Mouse (Mus musculus) gastrocnemius, postnatal 10 days (tissue): ENCODE results near the gene Gnmt. TPM values are rescaled to one million over a fixed set of nuclear protein-coding genes. Genes with fewer than 3 reads are reported as not detected.
"Not testable (repeated sequence)": the region's sequence is repeated elsewhere in the genome, so short reads cannot be mapped to it uniquely, and the experiment has no call there.

ENCODE experiments used
- DNase-seq: peaks from one replicate; pipeline ENCODE4 v3.0.0; 2021; ENCODE audit warnings: mixed read lengths
- long read RNA-seq, 2 experiments: library from polyadenylated mRNA; stranded (forward); transcript quantifications; one replicate each; pipeline ENCODE4 v2.0.0; 2021
- total RNA-seq, 2 experiments: library from RNA; stranded (reverse); gene quantifications; 2 replicates each; pipeline ENCODE4 v1.2.3; 2021

Gene Gnmt
- under 1 TPM; 0.38 to 0.68 TPM for total RNA-seq
- long read RNA-seq, experiment 1: 0 reads
- long read RNA-seq, experiment 2: 0 reads

DNA sequence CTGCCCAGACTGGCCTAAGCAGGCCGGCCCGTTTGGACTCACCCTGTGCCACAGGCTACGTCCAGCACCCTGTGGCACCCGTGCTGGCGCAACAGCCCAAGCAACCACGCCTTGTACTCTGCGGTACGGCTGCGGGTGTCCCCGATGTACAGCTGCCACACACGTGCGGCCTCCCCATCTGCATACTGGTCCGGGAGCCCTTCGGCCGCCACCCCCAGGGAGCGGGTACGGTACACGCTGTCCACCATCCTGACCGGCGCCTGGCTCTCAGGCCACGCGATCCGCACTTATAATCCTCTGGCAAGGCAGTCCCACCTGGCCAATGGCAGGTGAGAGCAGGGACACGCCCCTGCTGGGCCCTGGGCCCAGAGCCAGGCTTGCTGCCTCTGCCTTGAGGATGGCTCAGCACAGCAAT, at the start of gene Gnmt:
Gene Gnmt, minus strand, starts transcription at position 265 of the 415 bp plus-strand sequence.
- no peak for DNase-seq

DNA sequence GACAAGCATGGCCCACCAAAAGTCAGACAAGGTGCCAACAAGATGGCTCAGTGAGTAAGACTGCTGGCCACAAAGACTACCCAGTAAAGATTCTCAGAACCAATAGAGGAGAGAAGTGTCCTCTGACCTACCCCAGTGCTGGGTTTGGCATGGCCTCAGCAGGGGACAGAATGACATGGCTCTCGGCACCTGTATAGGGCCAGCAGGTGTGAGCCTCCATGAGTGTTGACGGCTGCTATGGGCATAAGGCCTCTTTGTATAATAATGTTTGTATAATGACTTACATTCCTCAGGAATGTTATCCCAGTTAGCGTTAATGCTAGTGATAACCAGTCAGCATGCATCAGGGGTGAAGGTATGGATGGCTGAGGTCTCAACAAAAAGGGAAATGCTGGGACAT, 47.1 kb upstream of the Gnmt start:
- no peak for DNase-seq

DNA sequence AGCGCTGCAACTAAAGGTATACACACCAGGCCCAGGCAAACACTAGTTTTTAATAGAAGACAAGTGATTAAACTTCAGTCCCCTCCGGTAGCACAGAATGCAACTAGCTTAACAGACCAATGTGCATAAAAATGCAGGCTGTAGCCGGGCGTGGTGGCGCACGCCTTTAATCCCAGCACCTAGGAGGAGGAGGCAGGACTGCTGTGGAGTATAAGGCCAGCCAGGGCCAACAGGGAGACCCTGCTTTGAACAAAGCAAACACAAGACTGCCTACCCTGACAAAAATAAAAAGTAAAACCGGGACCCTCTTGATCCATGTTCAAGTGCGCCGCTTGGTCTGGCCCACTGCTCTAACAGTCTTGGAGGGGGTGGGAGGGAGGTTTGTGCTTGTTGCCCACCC, 46.1 kb upstream of the Gnmt start:
- no peak for DNase-seq

DNA sequence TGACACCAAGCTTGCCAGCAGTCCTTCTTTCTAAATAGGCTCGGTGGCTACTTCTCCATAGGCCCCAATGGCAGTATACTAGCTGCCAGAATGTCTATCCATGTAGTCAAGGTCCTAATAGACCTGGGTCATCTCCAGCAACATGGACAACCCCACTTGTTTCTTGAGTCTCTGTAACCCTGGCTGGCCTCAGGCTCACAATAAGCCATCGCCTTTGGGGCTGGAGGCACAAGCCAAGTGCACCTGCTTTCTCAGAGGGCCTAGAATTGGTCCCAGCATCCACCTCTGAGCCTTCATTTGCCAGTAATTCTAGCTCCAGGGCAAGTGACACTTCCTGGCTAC, 45.1 kb upstream of the Gnmt start:
- no peak for DNase-seq

DNA sequence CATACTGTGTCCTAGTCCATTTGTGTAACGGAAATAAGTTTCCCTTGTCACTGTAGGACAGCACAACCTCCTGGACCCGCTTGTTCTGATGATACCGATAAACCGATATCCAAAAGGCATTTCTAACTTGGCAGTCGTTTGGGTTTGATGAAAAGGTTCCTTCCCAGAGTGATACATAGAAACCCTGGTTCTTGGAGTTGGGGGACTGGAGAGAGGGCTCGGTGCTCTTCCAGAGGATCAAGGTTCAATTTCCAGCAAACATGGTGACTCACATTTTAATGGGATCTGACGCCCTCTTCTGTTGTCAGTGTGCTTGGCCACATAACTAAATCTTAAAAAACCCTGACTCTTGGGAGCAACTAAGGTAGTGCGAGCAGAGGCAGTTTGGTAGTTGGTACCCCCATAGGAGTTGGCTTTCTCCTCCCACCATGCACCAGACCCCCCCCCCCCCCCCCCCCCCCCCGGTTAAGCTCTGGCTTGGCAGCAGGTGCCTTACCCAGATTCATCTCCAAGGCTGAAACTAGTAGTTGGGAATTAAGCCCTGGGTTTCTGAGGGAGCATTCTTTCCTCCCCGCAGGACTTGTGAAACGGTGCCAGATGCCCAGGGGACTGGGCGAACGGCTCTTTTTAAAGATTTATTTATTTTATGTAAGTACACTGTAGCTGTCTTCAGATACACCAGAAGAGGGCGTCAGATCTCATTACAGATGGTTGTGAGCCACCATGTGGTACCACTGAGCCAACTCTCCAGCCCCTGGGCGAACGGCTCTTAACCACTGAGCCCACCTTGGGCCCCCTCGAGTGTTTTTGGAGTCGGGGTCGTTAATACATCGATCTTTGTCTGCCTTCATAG, 44.5 kb upstream of the Gnmt start:
- DNase-seq: no peak

DNA sequence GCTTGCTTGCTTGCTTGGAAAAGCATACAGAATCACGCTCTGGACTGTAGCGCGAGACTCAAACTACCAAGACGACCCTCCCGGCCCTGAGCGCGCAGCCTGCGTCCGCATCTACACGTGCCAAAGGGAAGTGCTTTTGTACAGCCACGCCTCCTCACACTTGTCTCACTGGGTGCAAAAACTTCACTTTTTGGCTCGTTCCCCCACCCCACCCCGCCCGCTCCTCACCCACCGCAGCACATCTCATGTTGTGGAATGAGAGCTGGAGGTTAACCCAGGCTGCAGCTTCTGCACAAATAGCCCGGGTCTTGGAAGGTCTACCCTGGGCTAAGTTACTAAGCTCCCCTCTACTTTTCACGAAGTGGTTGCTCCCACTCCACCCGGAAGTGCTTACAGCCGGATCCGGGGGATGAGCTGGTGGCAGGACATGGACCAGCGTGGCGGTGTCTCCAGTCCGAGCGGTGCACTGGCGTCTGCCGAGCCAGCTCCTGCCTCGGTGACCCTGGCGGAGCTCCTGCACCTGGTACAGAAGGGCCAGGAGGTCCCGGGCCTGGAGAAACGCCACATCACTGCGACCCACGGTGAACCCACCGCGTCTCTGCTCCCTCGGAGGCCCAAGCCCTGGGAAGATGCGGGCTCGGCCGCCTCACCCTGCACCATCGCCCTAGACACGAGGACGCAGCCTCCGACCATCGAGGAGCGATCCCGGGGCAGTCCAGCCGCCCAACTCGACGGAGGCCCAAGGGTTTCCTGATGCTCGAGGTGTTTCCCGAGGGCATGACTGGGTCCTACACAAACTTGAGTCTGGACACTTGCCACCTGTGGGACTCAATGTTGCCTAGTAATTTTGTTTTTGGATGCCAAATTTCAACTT, 43.7 kb upstream of the Gnmt start, which contains the start of gene 2310039H08Rik:
Gene 2310039H08Rik, plus strand, starts transcription at position 232 of the 874 bp plus-strand sequence.
- DNase-seq: peak; percentile 81

DNA sequence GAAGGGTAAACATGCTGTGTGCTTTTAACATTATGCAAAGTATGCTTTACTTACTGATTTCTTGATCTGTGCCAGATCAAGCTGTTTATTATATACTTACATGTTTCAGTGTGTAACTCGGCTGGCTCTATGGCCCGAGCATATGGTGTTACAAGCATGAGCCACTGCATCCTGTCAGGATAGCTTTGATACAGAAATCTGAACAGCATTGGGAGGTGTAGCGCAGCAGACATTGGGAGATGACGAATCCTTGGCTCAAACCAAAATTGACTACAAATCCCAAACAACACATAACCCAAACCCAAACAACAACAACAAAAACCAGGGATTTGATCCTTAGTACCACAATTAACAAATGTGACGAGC, 43.1 kb upstream of the Gnmt start:
- no peak for DNase-seq

DNA sequence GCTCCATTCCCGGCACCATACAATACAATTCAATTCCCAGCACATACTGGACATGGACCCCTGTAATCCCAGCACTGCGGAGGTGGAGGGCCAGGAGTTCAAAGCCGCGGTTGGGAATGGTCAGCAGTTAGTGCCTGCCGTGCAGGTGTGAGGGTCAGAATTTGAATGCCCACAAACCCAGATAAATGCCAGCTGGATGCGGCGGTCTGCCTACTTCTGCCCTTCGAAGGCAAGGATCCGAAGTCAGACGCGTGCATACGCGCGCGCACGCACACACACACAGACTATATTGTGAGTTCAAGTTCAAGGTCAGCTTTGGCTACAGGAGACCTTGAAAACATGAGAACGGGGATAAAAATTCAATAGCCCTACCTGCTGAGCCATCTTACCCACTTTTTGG, 42.6 kb upstream of the Gnmt start:
- no peak for DNase-seq

DNA sequence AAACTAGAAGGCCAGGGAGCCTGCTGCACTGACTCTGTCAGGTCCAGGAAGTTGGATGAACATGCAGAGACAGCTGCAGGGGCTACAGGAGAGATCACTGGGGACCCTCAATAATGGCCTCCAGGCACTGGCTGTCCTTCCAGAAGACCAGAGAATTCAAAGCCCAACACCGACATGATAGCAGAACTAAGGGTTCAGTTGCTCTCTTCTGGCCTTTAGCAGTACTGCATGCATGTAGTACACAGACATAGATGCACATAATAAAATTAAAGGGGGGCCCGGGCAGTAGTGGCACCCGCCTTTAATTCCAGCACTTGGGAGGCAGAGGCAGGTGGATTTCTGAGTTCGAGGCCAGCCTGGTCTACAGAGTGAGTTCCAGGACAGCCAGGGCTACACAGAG, 42.1 kb upstream of the Gnmt start:
- no peak for DNase-seq

DNA sequence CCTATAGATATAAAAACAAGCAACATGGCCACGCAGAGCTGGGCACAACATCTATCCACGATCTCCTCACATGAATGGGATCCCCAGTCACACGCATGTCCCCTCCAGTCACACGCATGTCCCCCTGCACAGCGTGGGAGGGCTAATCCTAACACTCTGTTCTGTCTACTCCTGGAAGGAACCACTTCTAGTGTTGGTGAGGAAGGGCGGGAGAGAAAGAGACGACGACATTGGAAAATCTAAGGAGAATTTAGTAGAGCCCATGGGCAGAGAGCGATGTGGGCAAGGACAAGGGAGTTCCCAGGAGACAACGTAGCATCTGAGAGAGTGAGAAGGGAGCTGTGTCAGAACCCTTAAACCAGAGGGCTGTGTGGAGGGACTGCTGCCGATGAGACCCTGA, 41.6 kb upstream of the Gnmt start:
- DNase-seq: no peak

DNA sequence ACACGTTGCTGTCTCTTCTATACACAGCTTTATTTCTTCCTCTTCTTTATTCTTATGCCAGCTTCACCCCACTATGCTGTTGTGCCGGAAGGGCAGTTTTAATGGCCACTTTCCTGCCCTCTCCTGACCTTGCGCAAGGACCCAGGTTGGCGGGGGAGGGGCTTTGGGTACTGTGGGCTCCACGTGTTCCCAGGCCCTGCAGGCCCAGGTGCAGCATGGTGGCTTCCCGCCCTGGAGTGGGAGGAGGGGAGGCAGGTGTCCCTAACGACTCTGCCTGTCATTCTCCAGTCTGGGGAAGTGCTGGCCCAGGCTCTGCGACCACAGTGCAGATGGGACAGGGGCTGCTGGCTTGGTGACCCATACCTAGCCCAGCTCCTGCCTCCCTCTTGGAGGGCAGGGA, 38.9 kb upstream of the Gnmt start:
- DNase-seq: no peak

DNA sequence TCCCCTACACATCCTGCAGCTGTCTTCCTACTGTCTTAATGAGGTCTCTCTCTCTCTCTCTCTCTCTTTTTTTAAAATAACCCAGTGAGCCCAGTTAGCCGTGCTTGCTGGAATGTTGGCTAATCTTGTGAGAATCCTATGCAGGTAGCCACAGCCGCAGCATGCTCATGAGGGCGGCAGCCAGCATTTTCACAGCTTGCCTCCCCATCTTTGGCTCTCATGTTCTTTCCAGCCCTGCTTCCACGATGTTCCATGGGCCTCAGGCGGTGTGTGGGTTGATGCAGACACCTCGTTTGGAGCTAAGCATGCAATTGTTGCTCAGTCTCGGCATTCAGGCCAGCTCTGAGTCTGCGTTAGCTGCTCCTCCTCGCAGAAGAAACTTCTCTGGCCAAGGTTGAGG, 35.9 kb upstream of the Gnmt start:
- not testable (repeated sequence) for DNase-seq

DNA sequence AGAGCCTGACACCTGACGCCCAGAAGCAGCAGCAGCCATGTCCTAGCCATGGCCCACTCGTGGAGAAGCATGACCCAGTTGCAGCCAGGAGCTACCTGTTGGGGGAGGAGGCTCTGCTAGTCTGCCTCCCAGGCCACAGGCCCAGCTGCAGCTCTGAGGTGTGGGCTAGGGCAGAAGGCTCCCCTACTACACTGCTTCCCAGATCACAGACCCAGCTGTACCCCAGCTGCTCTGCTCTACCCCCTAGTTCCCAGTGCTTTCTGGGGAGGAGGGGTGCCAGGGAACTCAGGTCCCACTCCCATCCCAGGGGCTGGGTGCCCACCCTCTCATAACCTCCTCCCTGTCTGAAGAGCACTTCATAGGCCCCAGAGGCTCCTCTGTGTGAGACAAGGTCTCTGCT, 34.6 kb upstream of the Gnmt start, which contains the start of gene Ptcra:
Gene Ptcra, minus strand, starts transcription at position 169 of the 400 bp plus-strand sequence.
- DNase-seq: no peak

DNA sequence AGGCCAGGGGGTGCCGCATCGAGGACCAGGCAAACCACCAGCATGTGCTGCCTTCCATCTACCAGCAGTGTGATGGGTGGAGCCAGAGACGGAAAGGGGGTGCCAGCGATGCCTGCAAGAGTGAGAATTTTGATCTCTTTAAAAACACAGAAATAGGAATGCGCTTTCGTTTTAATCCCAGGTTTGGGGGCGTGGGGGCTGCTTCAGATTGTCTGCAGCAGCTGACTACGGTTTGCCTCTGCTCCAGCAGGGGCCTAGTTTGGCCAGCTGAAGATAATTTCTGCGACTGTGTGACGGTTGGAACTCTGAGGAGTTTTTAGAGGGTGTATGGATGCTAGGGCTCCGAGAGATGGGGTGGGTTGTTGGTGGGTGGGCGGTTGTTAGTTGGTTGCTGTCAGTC, 29.8 kb upstream of the Gnmt start:
- no peak for DNase-seq

DNA sequence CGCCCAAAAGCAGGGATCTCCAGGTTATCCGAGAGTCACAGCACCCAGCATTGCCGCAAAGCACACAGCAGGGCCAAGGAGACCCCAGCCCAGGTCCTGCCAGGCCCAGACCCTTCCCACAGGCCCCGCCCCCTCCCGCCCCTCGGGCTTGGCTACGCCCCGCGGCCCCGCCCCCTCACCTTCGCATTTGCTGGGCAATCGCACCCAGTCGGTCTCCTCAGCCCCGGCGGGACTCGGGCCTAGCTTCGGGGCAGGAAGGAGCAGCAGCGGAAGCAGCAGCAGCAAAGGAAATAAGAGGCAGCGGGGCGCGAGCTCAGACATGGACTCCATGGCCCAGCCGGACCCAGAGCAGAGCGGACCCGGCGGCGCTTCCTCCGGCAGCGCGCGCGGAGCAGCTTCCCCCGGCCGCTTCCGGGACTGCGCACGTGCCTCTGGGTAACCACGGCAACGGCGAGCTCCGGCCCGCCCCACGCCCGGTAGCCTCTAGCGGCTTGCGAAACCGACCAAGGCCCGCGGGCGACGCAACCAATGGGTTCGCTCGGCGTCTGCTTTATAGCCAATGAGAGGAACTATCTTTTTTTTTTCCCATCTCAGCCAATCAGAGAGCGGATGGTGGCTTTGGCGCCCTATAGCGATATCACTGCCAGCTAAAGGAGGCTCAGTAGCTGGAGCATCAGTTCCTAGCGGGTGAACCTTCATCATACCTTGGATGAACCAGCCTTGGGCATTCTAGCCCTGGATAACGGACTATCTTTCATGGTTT, 23.0 kb upstream of the Gnmt start, which contains the start of gene Cnpy3:
Gene Cnpy3, minus strand, starts transcription at position 421 of the 763 bp plus-strand sequence.
- peak; percentile 97 for DNase-seq

DNA sequence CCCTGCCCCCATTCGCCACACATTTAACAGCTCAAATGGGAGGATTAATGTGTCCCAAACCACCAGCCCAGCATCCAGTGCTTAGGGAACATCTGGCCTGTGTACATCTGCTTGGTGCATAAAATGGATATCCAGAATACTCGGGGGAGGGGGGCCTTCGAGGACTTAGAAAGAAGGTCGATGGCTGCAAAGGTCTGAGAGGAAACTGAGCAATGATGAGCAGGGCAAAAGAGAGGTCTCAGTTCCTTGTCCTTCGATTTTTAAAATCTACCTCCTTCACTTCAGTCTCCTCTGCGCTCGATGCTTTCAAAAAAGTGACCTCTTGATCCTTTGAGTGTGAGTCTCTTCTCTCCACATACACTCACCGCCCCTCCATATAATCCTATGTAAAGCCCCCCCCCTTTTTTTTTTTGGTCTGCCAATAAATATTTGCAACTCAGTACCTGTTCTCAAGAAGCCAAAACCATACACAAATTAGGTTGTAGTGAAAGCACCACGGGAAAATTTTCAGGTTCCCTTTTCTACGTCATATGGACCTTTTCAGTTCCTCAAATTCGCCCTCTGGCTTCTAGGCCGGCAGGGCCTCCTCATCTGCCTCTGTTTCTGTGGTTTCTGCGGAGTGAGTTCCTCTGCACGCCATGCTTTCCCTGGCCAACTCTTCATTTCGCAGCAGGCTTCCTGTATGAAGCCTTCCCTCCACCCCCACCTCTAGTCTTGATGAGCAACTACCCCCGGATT, 22.3 kb upstream of the Gnmt start:
- DNase-seq: no peak

DNA sequence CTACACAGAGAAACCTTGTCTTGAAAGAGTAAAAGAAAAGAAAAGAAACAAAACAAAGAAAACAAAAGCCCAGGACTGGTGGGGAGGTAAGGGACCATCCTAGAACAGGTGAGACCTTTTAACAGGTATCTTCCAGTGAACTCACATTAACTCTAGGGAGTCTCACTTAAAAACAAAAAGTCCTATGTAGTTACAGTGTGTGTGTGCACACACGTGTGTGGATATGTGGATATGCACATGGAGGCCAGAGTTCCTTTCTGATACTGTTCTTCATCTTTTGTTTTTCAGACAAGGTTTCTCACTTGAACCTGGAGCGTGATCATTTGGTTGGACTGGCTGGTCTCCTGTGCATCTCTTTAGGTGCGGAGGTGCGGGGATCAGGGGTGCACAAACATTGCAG, 21.6 kb upstream of the Gnmt start:
- DNase-seq: no peak

DNA sequence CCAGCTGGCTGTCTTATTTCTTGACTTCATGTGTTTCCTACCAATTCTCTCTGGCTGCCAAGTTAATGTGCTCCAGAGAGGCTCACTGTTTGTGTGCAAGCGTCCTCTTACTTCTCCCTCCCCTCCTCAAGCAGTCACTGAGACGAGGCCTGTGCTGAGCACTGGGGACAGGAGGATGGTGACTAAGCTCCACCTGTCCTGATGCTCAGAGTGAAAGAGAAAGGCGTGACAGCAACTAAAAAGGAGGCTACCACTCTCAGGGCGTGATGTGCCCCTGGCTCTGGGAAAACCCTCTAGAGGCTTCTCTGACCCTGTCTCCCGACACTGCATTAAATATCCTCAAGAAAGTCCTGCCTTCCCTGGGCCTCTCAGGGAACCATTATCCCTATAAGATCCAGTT, 20.3 kb upstream of the Gnmt start:
- DNase-seq: no peak

DNA sequence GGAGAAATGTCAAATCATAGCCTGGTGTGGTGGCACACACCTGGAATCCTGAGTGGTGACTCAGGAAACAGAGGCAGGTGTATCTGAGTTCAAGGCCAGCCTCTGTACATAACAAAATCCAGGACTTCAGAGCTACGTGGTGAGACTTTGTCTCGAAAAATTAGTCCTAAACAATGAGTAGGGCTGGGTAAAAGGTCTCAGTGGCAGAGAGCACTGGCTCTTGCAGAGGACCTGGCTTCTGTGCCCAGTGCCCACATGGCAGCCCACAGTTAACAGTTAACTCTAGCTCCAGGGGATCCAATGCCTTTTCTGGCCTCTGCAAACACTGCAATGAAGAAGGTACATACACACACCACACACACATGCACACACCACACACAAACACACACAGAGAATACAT, 18.8 kb upstream of the Gnmt start:
- DNase-seq: no peak

DNA sequence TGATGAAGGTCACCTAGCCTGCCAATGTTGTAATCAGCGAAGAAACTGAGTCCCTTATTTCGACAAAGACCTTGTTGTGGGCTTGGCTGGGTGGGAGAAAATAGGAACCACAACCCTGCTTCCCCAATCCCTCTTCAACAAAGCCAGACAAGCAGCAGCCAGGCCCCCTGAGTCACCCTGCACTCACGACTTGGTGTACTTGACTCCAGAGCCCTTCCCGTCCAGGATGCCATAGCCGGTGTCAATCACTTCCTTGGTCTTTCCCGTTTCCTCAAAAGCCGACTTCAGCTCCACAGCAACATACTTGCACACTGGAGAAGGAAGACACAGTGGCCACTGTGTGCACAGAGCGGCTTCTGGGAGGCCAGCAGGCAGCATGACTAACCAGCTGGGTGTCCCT, 18.3 kb upstream of the Gnmt start:
- no peak for DNase-seq

DNA sequence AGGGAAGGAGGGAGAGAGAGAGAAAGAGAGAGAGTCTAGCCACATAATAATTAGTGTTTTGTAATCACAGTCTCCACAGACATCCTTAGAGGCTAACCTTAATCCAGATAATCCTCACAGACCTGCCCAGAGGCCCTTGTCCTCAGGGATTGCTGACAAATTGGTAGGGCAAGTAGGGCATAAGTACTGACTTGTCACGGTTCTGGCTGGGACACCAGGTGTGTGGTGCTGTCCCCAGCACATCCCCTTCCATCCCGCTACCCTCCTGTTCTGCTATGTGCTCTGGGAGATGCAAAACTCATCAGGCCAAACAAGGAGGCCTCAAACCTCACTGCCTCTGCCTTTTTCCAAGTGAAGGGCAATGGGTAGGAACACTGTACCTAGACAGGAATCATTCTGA, 16.5 kb upstream of the Gnmt start:
- DNase-seq: no peak

DNA sequence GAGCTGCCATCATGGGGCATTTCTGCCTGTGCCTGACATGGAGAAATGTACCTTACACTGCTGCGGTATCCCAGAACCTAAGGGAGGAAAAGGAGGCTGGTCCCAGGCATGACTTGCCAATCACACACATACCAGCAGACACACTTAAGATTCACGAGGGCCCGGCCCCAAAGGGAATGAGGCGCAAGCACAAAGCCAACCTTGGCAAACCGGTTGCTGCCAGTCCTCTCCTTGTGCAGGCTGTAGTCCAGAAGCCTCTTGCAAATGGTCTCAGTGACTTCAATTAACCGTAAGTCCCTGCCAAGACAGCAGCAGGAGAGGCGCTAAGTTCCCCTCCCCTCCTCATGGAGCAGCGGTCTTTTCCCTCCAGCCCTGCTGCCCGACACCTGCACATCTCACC, 14.0 kb upstream of the Gnmt start:
- no peak for DNase-seq
